Mouse (Mus musculus) midbrain, embryonic 11.5 days (tissue): Measurements from ENCODE around the gene Trex1. TPM values are rescaled to one million over a fixed set of nuclear protein-coding genes. Genes with fewer than 3 reads are reported as not detected.

Source experiments
- ATAC-seq: fragments of 200-750 bp; cut with Nextera tagmentation; 2 replicates; pipeline ENCODE4 v1.8.0; 2017; ENCODE audit warnings: moderate TSS enrichment, moderate library complexity; ENCODE audit not compliant: low FRiP score
- DNase-seq: peaks from one replicate; pipeline ENCODE4 v3.0.0; 2015; ENCODE audit warnings: low spot score; ENCODE audit errors: missing footprints
- H3K27ac ChIP-seq: fragments of 300-500 bp; sonication (generic); 2 replicates; pipeline ENCODE4 v1.5.1; 2014; ENCODE audit warnings: low read depth, low read length
- H3K27me3 ChIP-seq: fragments of 300-500 bp; sonication (generic); 2 replicates; pipeline ENCODE4 v1.6.1; 2014; ENCODE audit warnings: mild to moderate bottlenecking, low read length, moderate library complexity, mixed read lengths; ENCODE audit not compliant: control insufficient read depth, insufficient read depth
- H3K36me3 ChIP-seq: fragments of 300-500 bp; sonication (generic); 2 replicates; pipeline ENCODE4 v1.6.1; 2014; ENCODE audit warnings: mild to moderate bottlenecking, low read length, moderate library complexity, mixed read lengths; ENCODE audit not compliant: control insufficient read depth, insufficient read depth
- H3K4me1 ChIP-seq: fragments of 300-500 bp; sonication (generic); 2 replicates; pipeline ENCODE4 v1.6.1; 2014; ENCODE audit warnings: low read length; ENCODE audit not compliant: control insufficient read depth, insufficient read depth
- H3K4me2 ChIP-seq: fragments of 300-500 bp; sonication (generic); 2 replicates; pipeline ENCODE4 v1.6.1; 2014; ENCODE audit warnings: mild to moderate bottlenecking, moderate library complexity
- H3K4me3 ChIP-seq: fragments of 300-500 bp; sonication (generic); 2 replicates; pipeline ENCODE4 v1.5.1; 2014; ENCODE audit warnings: low read depth, low read length
- H3K9ac ChIP-seq: fragments of 300-500 bp; sonication (generic); 2 replicates; pipeline ENCODE4 v1.6.1; 2014; ENCODE audit warnings: low read length
- H3K9me3 ChIP-seq: fragments of 300-500 bp; sonication (generic); 2 replicates; pipeline ENCODE4 v1.6.1; 2016; ENCODE audit warnings: low read length; ENCODE audit not compliant: control insufficient read depth
- WGBS: fragments of 180-500 bp; shearing (Covaris S2); extraction: QIAGEN DNeasy Blood & Tissue Kit; methylation state at CpG from one replicate; pipeline ENCODE4 v1.1.7; 2014; 5-methylcytosine and 5-hydroxymethylcytosine counted together
- polyA plus RNA-seq: library from polyadenylated mRNA; unstranded; fragments of >200 nt; fragmentation: Nextera tagmentation; extraction: Ambion mirVana; gene quantifications from 2 replicates; pipeline ENCODE4 v1.2.1, GENCODE M21; 2014

Trex1 gene
- polyA plus RNA-seq, 1 experiment from 2014 or later: 7.3 TPM

DNA sequence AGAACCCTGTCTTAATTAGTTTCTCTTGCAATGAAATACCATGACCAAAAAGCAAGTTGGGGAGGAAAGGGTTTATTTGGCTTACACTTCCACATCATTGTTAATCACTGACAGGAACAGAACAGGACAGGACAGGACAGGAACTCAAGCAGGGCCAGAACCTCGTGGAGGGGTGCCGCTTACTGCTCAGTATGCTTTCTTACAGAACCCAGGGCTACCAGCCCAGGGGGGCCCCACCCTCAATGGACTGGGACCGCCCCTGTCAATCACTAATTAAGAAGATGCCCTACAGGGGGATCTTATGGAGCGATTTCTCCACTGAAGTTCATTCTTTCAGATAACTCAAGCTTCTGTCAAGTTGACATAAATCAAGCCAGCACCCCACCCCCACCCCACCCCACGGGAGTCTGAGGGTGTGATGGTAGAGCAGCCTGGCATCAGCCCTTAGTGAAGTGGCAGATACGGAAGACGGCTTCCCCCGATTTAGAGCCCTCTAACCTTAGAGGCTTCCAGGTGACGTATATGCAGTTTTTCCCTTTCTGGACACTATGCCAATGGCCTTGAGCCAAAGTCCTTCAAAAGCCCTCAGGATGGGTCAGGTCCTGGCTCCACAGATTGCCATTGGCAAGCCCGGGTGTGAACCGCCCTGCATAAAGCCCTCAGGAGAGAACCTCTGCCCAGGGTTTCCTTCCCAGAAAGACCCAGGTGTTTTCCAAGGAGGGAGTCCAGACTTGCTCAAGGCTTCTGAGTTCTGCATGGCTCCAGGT, 34.4 kb upstream of the Trex1 start:
- H3K9ac ChIP-seq: peak overlapping the region; percentile 99
- peaks cover 33% of the 10 kb centered on the region for H3K4me1 ChIP-seq
- peak overlapping the region; percentile 51; the same call in 1 of the 2 replicates for H3K4me3 ChIP-seq
- 0 out of 2 replicates have a peak, but pooled peaks cover 3% of the 10 kb centered on the region for H3K36me3 ChIP-seq
- H3K4me2 ChIP-seq: peak overlapping the region; percentile 77
- no peak for DNase-seq
- peak overlapping the region; percentile 100; the same call in 1 of the 2 replicates for H3K27ac ChIP-seq
- no peaks in the 10 kb centered on the region for H3K27me3 ChIP-seq
- 17% methylated on average over 11 of the region's 11 CpGs for WGBS
- ATAC-seq: 0 out of 2 replicates have a peak, but pooled peaks have one; percentile 0
- no peaks in the 10 kb centered on the region for H3K9me3 ChIP-seq

DNA sequence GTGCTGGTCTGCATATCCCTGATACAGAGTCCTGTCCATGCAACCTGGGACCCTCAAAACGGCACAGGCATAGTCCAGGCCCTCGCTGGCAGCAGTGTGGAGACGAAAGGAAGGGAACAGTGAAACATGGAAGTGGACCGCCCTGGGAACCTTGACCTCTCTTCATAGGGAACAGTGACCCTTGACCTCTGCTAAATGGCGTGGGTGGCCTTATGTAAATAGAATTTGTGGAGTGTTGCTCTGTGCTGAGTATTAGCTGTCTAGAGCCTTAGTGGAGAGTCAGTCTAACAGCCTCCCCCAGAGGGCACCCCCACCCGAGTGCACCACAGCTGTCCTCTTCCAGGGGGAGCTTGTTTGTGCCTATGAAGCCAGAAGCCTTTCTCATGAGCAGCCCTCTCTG, 33.3 kb upstream of the Trex1 start:
- Histone ChIP-seq H3K4me2 (no peak overlapping the region), H3K27me3 (no peaks in the 10 kb centered on the region), H3K4me1 (peaks cover 23% of the 10 kb centered on the region), H3K9me3 (no peaks in the 10 kb centered on the region), H3K4me3 (no peak overlapping the region), H3K36me3 (0 out of 2 replicates have a peak, but pooled peaks cover 3% of the 10 kb centered on the region), H3K9ac (no peak overlapping the region), H3K27ac (no peak overlapping the region)
- DNase-seq (no peak), ATAC-seq (no peak)
- WGBS: 22% methylated on average over 6 of the region's 6 CpGs

- Histone ChIP-seq H3K27ac (no peak overlapping the region), H3K4me2 (no peak overlapping the region), H3K4me1 (peaks cover 17% of the 10 kb centered on the region), H3K36me3 (0 out of 2 replicates have a peak, but pooled peaks cover 3% of the 10 kb centered on the region), H3K9me3 (no peaks in the 10 kb centered on the region), H3K4me3 (no peak overlapping the region), H3K9ac (no peak overlapping the region), H3K27me3 (no peaks in the 10 kb centered on the region)
- WGBS: 93% methylated on average over 8 of the region's 8 CpGs
- DNase-seq: no peak
- no peak for ATAC-seq
These were observed 32.3 kb upstream of the Trex1 start for GRCm38 (mm10) chr9:109091802-109092201.

GRCm38 (mm10) chr9:109090446-109090845, 30.9 kb upstream of the Trex1 start:
- 50% methylated on average over 15 of the region's 15 CpGs for WGBS
- DNase-seq (no peak), ATAC-seq (no peak)
- no peak overlapping the region for H3K27ac ChIP-seq
- H3K4me2 ChIP-seq: no peak overlapping the region
- H3K36me3 ChIP-seq: 0 out of 2 replicates have a peak, but pooled peaks cover 3% of the 10 kb centered on the region
- no peaks in the 10 kb centered on the region for H3K27me3 ChIP-seq
- H3K9me3 ChIP-seq: no peaks in the 10 kb centered on the region
- H3K9ac ChIP-seq: no peak overlapping the region
- no peak overlapping the region for H3K4me3 ChIP-seq
- peaks cover 17% of the 10 kb centered on the region for H3K4me1 ChIP-seq

GRCm38 (mm10) chr9:109087987-109088386, 28.5 kb upstream of the Trex1 start:
- Histone ChIP-seq H3K4me1 (peaks cover 7% of the 10 kb centered on the region), H3K9ac (no peak overlapping the region), H3K9me3 (no peaks in the 10 kb centered on the region), H3K4me3 (no peak overlapping the region), H3K36me3 (0 out of 2 replicates have a peak, but pooled peaks cover 3% of the 10 kb centered on the region), H3K4me2 (no peak overlapping the region), H3K27me3 (no peaks in the 10 kb centered on the region), H3K27ac (no peak overlapping the region)
- 14% methylated on average over 5 of the region's 5 CpGs for WGBS
- DNase-seq (no peak), ATAC-seq (no peak)

DNA sequence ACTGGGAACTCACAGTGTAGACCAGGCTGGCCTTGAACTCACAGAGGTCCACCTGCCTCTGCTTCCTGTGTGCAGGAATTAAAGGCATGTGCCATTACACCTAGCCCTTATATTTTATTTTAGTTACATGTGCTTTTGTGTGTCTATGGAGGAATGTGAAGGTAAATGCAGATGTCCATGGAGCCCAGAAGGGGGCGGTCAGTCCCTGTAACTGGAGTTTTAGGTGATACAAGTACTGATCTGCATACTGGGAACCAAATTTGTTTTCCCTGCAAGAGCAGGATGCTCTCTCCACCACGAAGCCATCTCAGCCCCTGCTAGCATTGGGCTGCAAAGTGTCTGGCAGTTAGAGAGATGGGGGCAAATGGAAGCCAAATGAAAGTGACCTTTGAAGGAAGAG, 25.4 kb upstream of the Trex1 start:
- WGBS: 24% methylated on average over 2 of the region's 2 CpGs
- Histone ChIP-seq H3K27me3 (no peaks in the 10 kb centered on the region), H3K27ac (no peak overlapping the region), H3K4me2 (no peak overlapping the region), H3K4me3 (no peak overlapping the region), H3K9me3 (no peaks in the 10 kb centered on the region), H3K36me3 (no peaks in the 10 kb centered on the region), H3K9ac (no peak overlapping the region), H3K4me1 (peaks cover 17% of the 10 kb centered on the region)
- DNase-seq: no peak
- ATAC-seq: no peak

- Histone ChIP-seq H3K27ac (no peak within 1 kb of the TSS; the same call in 1 of the 2 replicates), H3K36me3 (no peaks in the 10 kb centered on the region), H3K4me3 (peak within 1 kb of the TSS; percentile 60), H3K27me3 (no peaks in the 10 kb centered on the region), H3K4me2 (peak within 1 kb of the TSS; percentile 57), H3K4me1 (peaks cover 14% of the 10 kb centered on the region), H3K9ac (peak within 1 kb of the TSS; percentile 71), H3K9me3 (no peaks in the 10 kb centered on the region)
- WGBS: under 1% methylated on average over 37 of the region's 37 CpGs
- ATAC-seq (peak; percentile 98), DNase-seq (peak; percentile 96)
These were observed 22.7 kb upstream of the Trex1 start, which contains the start of the genes Ccdc51 and Tma7 for GRCm38 (mm10) chr9:109082124-109082800. Ccdc51 (plus strand) TSS chr9:109082493. Tma7 (minus strand) TSS chr9:109082587.

- Histone ChIP-seq H3K4me1 (peaks cover 14% of the 10 kb centered on the region), H3K36me3 (no peaks in the 10 kb centered on the region), H3K9ac (peak overlapping the region; percentile 71), H3K4me3 (peak overlapping the region; percentile 60), H3K27ac (no peak overlapping the region), H3K4me2 (peak overlapping the region; percentile 57), H3K27me3 (no peaks in the 10 kb centered on the region), H3K9me3 (no peaks in the 10 kb centered on the region)
- DNase-seq: no peak
- 10% methylated on average over 11 of the region's 11 CpGs for WGBS
- peak; percentile 28 for ATAC-seq
These were observed 22.2 kb upstream of the Trex1 start for GRCm38 (mm10) chr9:109081749-109082123.

DNA sequence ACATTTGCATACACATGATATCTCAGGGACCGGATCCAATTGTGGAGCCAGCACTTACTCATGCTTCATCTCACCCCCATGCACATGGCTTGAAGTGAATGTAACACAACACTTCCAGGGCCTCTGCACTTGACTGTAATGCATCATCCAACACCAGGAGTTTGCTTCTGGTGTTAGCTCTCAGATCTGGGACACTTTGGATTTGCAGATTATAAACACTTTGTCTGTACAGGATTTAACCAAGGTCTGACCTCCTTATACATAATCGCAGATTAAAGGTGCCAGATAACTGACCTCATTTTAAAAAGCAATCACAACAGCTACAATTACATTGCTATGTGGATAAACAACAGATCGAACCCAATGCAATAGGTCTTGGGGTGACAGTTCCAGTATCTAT, 21.0 kb upstream of the Trex1 start:
- H3K9me3 ChIP-seq: no peaks in the 10 kb centered on the region
- whole genome bisulfite sequencing: 93% methylated on average over 3 of the region's 3 CpGs
- no peak overlapping the region for H3K9ac ChIP-seq
- H3K36me3 ChIP-seq: no peaks in the 10 kb centered on the region
- H3K27me3 ChIP-seq: no peaks in the 10 kb centered on the region
- H3K27ac ChIP-seq: no peak overlapping the region
- H3K4me3 ChIP-seq: no peak overlapping the region
- no peak for DNase-seq
- ATAC-seq: no peak
- H3K4me2 ChIP-seq: no peak overlapping the region
- peaks cover 14% of the 10 kb centered on the region for H3K4me1 ChIP-seq
